Mouse (Mus musculus) heart, embryonic 11.5 days (tissue): ENCODE results near the gene Nhlrc2. TPM values are rescaled to one million over a fixed set of nuclear protein-coding genes. Genes with fewer than 3 reads are reported as not detected.
A peak's percentile ranks its signal among the peaks of the same experiment; 100 is the strongest.

Experiments used
- ATAC-seq: fragments of 200-750 bp; cut with Nextera tagmentation; replicated peaks from 2 replicates; pipeline ENCODE4 v1.8.0; 2017; ENCODE audit warnings: moderate library complexity; ENCODE audit not compliant: insufficient number of reproducible peaks, low FRiP score, low TSS enrichment
- H3K27ac ChIP-seq: fragments of 300-500 bp; sonication (generic); 2 replicates; pipeline ENCODE4 v1.5.1; 2014; ENCODE audit warnings: mild to moderate bottlenecking, low read depth, low read length
- H3K27me3 ChIP-seq: fragments of 300-500 bp; sonication (generic); 2 replicates; pipeline ENCODE4 v1.6.1; 2014; ENCODE audit warnings: mild to moderate bottlenecking, low read length, mixed read lengths; ENCODE audit not compliant: control insufficient read depth, insufficient read depth
- H3K36me3 ChIP-seq: fragments of 300-500 bp; sonication (generic); 2 replicates; pipeline ENCODE4 v1.6.1; 2014; ENCODE audit warnings: mild to moderate bottlenecking, low read length, moderate library complexity, mixed read lengths; ENCODE audit not compliant: control insufficient read depth, insufficient read depth
- H3K4me1 ChIP-seq: fragments of 300-500 bp; sonication (generic); 2 replicates; pipeline ENCODE4 v1.6.1; 2014; ENCODE audit warnings: low read length; ENCODE audit not compliant: control insufficient read depth, insufficient read depth
- H3K4me2 ChIP-seq: fragments of 300-500 bp; sonication (generic); 2 replicates; pipeline ENCODE4 v1.6.1; 2014; ENCODE audit warnings: mild to moderate bottlenecking, moderate library complexity
- H3K4me3 ChIP-seq: fragments of 300-500 bp; sonication (generic); 2 replicates; pipeline ENCODE4 v1.5.1; 2014; ENCODE audit warnings: low read depth, low read length
- H3K9ac ChIP-seq: fragments of 300-500 bp; sonication (generic); 2 replicates; pipeline ENCODE4 v1.6.1; 2014; ENCODE audit warnings: mild to moderate bottlenecking, low read depth, low read length, moderate library complexity
- H3K9me3 ChIP-seq: fragments of 300-500 bp; sonication (generic); replicated peaks from 2 replicates; pipeline ENCODE4 v1.6.1; 2016; ENCODE audit warnings: low read length; ENCODE audit not compliant: control insufficient read depth
- WGBS: fragments of 180-500 bp; shearing (Covaris S2); extraction: QIAGEN DNeasy Blood & Tissue Kit; methylation state at CpG from one replicate; pipeline ENCODE4 v1.1.7; 2014; ENCODE audit not compliant: insufficient replicate concordance; 5-methylcytosine and 5-hydroxymethylcytosine counted together
- polyA plus RNA-seq: library from polyadenylated mRNA; unstranded; fragments of >200 nt; fragmentation: Nextera tagmentation; extraction: Ambion mirVana; gene quantifications from 2 replicates; pipeline ENCODE4 v1.2.1, GENCODE M21; 2014

Nhlrc2 gene
- polyA plus RNA-seq, 1 experiment from 2014 or later = 13.1 TPM

- 46% methylated on average over 6 of the region's 6 CpGs for WGBS
- peaks cover 15% of the 10 kb centered on the region for H3K4me1 ChIP-seq
Measured at GRCm38 (mm10) chr19:56588205-56588626, 40.2 kb downstream of the Nhlrc2 start.

GRCm38 (mm10) chr19:56589008-56589407 is 40.9 kb downstream of the Nhlrc2 start:
- H3K27me3 ChIP-seq = no peaks in the 10 kb centered on the region
- H3K4me2 ChIP-seq = no peak overlapping the region
- H3K4me3 ChIP-seq = no peak overlapping the region
- WGBS = 68% methylated on average over 6 of the region's 6 CpGs
- no peak overlapping the region for H3K9ac ChIP-seq
- H3K9me3 ChIP-seq = no peaks in the 10 kb centered on the region
- ATAC-seq = no peak
- peak overlapping the region; percentile 8 for H3K27ac ChIP-seq
- peaks cover 15% of the 10 kb centered on the region for H3K4me1 ChIP-seq
- H3K36me3 ChIP-seq = peaks cover 19% of the 10 kb centered on the region

More at GRCm38 (mm10) chr19:56588205-56588626, 40.2 kb downstream of the Nhlrc2 start:
- Histone ChIP-seq H3K4me2 (no peak overlapping the region), H3K9me3 (no peaks in the 10 kb centered on the region), H3K27me3 (no peaks in the 10 kb centered on the region), H3K9ac (no peak overlapping the region), H3K36me3 (peaks cover 17% of the 10 kb centered on the region), H3K27ac (peak overlapping the region; percentile 8), H3K4me3 (no peak overlapping the region)
- 0 out of 2 replicates have a peak, but pooled peaks have one; percentile 39 for ATAC-seq

- ATAC-seq = no peak
- WGBS = 95% methylated on average over 5 of the region's 5 CpGs
- H3K9me3 ChIP-seq = no peaks in the 10 kb centered on the region
- H3K27me3 ChIP-seq = no peaks in the 10 kb centered on the region
- H3K4me1 ChIP-seq = peaks cover 15% of the 10 kb centered on the region
- H3K4me3 ChIP-seq = no peak overlapping the region
- H3K9ac ChIP-seq = no peak overlapping the region
- H3K4me2 ChIP-seq = no peak overlapping the region
- H3K36me3 ChIP-seq = peaks cover 19% of the 10 kb centered on the region
- no peak overlapping the region for H3K27ac ChIP-seq
Measured at GRCm38 (mm10) chr19:56589455-56589854, 41.4 kb downstream of the Nhlrc2 start.

GRCm38 (mm10) chr19:56590250-56590649 is 42.2 kb downstream of the Nhlrc2 start:
- Histone ChIP-seq H3K4me1 (peaks cover 15% of the 10 kb centered on the region), H3K9ac (no peak overlapping the region), H3K27me3 (no peaks in the 10 kb centered on the region), H3K36me3 (peaks cover 22% of the 10 kb centered on the region), H3K9me3 (no peaks in the 10 kb centered on the region), H3K4me3 (no peak overlapping the region), H3K27ac (no peak overlapping the region), H3K4me2 (no peak overlapping the region)
- WGBS = 88% methylated on average over 3 of the region's 3 CpGs
- no peak for ATAC-seq

GRCm38 (mm10) chr19:56592472-56592871 is 44.4 kb downstream of the Nhlrc2 start:
- Histone ChIP-seq H3K9ac (no peak overlapping the region), H3K4me2 (no peak overlapping the region), H3K9me3 (no peaks in the 10 kb centered on the region), H3K4me1 (peaks cover 15% of the 10 kb centered on the region), H3K4me3 (no peak overlapping the region), H3K36me3 (peaks cover 28% of the 10 kb centered on the region), H3K27ac (no peak overlapping the region), H3K27me3 (no peaks in the 10 kb centered on the region)
- no peak for ATAC-seq
- WGBS = 91% methylated on average over 9 of the region's 9 CpGs

GRCm38 (mm10) chr19:56599996-56600395 is 51.9 kb downstream of the Nhlrc2 start:
- Histone ChIP-seq H3K4me1 (peaks cover 11% of the 10 kb centered on the region; the same call in 1 of the 2 replicates), H3K27me3 (no peaks in the 10 kb centered on the region), H3K4me2 (no peak overlapping the region), H3K9me3 (no peaks in the 10 kb centered on the region), H3K4me3 (no peak overlapping the region), H3K9ac (no peak overlapping the region), H3K36me3 (peaks cover 8% of the 10 kb centered on the region), H3K27ac (no peak overlapping the region)
- no peak for ATAC-seq
- 77% methylated on average over 3 of the region's 3 CpGs for WGBS

- Histone ChIP-seq H3K9me3 (no peaks in the 10 kb centered on the region), H3K4me3 (no peak overlapping the region), H3K9ac (no peak overlapping the region), H3K4me1 (peaks cover 11% of the 10 kb centered on the region; the same call in 1 of the 2 replicates), H3K27me3 (no peaks in the 10 kb centered on the region), H3K36me3 (peaks cover 6% of the 10 kb centered on the region), H3K27ac (no peak overlapping the region), H3K4me2 (no peak overlapping the region)
- ATAC-seq = no peak
- 78% methylated on average over 7 of the region's 7 CpGs for WGBS
Measured at GRCm38 (mm10) chr19:56600797-56601196, 52.7 kb downstream of the Nhlrc2 start.

GRCm38 (mm10) chr19:56601901-56602347 is 53.9 kb downstream of the Nhlrc2 start:
- H3K4me3 ChIP-seq = no peak overlapping the region
- no peaks in the 10 kb centered on the region for H3K27me3 ChIP-seq
- peaks cover 11% of the 10 kb centered on the region; the same call in 1 of the 2 replicates for H3K4me1 ChIP-seq
- no peak for ATAC-seq
- H3K4me2 ChIP-seq = no peak overlapping the region
- H3K27ac ChIP-seq = no peak overlapping the region
- WGBS = 78% methylated on average over 15 of the region's 15 CpGs
- no peak overlapping the region for H3K9ac ChIP-seq
- no peaks in the 10 kb centered on the region for H3K9me3 ChIP-seq
- peaks cover 3% of the 10 kb centered on the region; the same call in 1 of the 2 replicates for H3K36me3 ChIP-seq

GRCm38 (mm10) chr19:56608946-56609345 is 60.9 kb downstream of the Nhlrc2 start:
- no peak overlapping the region for H3K27ac ChIP-seq
- no peak overlapping the region for H3K9ac ChIP-seq
- ATAC-seq = no peak
- WGBS = 49% methylated on average over 5 of the region's 5 CpGs
- H3K4me2 ChIP-seq = no peak overlapping the region
- no peaks in the 10 kb centered on the region; the same call in 1 of the 2 replicates for H3K4me1 ChIP-seq
- H3K36me3 ChIP-seq = no peaks in the 10 kb centered on the region
- no peaks in the 10 kb centered on the region for H3K27me3 ChIP-seq
- no peak overlapping the region for H3K4me3 ChIP-seq
- no peaks in the 10 kb centered on the region for H3K9me3 ChIP-seq
